Mouse (Mus musculus): ENCODE results near the gene Smoc1.

DNA sequence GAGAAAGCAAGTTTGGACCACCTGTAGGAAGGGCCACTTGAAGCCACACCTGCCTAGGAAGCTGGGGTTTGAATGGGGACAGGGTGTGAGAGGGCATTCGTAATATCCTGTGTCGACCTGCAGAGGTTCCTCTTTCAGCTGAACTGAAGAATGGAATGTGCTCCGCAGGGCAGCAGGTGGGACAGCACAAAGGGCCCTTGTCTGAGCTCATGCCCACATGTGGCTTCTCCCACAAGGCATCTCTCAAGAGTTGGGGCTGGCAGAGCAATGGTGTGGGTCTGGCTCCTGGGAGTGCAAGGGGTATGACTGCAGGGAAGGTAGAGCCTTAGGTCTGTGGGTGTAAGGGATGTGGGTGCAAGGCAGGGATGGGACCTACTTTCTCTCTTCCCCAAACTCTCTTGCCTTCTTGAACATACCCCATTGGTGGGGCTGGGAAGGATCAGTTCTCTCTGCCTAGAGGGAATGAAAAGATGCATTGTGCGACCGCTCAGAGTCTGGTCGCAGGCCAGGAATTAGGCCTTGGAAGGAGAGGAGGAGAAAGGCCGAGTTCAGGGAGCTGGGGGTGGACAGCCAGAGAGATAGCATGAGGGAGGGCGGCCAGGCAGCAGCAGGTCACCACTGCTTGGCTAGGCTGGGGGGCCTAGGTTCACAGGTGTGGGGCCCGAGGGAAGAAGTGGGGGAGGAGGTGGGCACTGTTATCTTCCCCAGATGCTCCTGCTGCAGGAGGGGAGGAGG lies 114.2 kb downstream of the Smoc1 start:
- TF ChIP-seq CTCF (conservative IDR thresholded peaks at IDR 0.05; ENCODE audit: low read length) (no peak), NANOG (IDR thresholded peaks at IDR 0.05; ENCODE audit: borderline replicate concordance, low read length) (no peak), POU5F1 (IDR thresholded peaks at IDR 0.05; ENCODE audit: borderline replicate concordance, low read length) (no peak)

Measured in E14TG2a.4 (cell line).